Mouse (Mus musculus): ENCODE data around the gene Eef2kmt.

GRCm38 (mm10) chr16:5244411-5244810 is 11.4 kb downstream of the Eef2kmt start:
- TF ChIP-seq CTCF (IDR thresholded peaks at IDR 0.05; ENCODE audit: extremely low read depth, insufficient read length, insufficient replicate concordance, low read depth, low read length) (peak; percentile 73; the same call in 1 of the 2 replicates), POLR2A (IDR thresholded peaks at IDR 0.05; ENCODE audit: low read depth, low read length) (no peak)

Data from small intestine, adult 2 months (tissue).